Mouse (Mus musculus) lung, adult 2 months (tissue): ENCODE measurements at regions not wholly inside any gene's neighbourhood (a gene's known extent, or its start where the extent isn't known, plus 50 kb on each side); places are given as distances from the start of the nearest gene placed in this dataset.

Source experiments
- DNase-seq: peaks from one replicate; pipeline ENCODE4 v3.0.0; 2022
- H3K4me1 ChIP-seq: fragments of 200-500 bp; 2 replicates; pipeline ENCODE4 v1.6.1; 2011; ENCODE audit warnings: low read length; ENCODE audit not compliant: control insufficient read depth, insufficient read depth
- H3K4me3 ChIP-seq: fragments of 200-500 bp; replicated peaks from 2 replicates; pipeline ENCODE3; 2011; ENCODE audit warnings: low read depth, mild to moderate bottlenecking, control low read depth, low read length; ENCODE audit errors: extremely low read depth
- CTCF ChIP-seq: fragments of 200-500 bp; IDR thresholded peaks from 2 replicates; pipeline ENCODE4 v1.5.1; 2011; ENCODE audit warnings: mild to moderate bottlenecking, low read length, control low read depth; ENCODE audit not compliant: insufficient read depth
- POLR2A ChIP-seq: fragments of 200-500 bp; IDR thresholded peaks from 2 replicates; pipeline ENCODE4 v1.6.1; 2011; ENCODE audit warnings: low read depth, mild to moderate bottlenecking, control low read depth, low read length, borderline replicate concordance; ENCODE audit errors: extremely low read depth
- WGBS: fragments of 180-500 bp; shearing (Covaris S2); methylation state at CpG from one replicate; pipeline ENCODE4 v1.1.7; 2018; 5-methylcytosine and 5-hydroxymethylcytosine counted together

GRCm38 (mm10) chr13:107264581-107264980 lies 242.7 kb upstream of the Kif2a start:
- Histone ChIP-seq H3K4me3 (no peak overlapping the region), H3K4me1 (no peaks in the 10 kb centered on the region)
- no peak for DNase-seq
- 66% methylated on average over 6 of the region's 6 CpGs for WGBS
- TF ChIP-seq POLR2A (no peak), CTCF (no peak)

- 72% methylated on average over 6 of the region's 6 CpGs for WGBS
- no peak for TF ChIP-seq CTCF
- TF ChIP-seq POLR2A, result no peak
- no peak overlapping the region for H3K4me3 ChIP-seq
- no peak for DNase-seq
- no peaks in the 10 kb centered on the region for H3K4me1 ChIP-seq
Measured at GRCm38 (mm10) chr13:107261479-107262050, 239.6 kb upstream of the Kif2a start.

- no peak for DNase-seq
- 65% methylated on average over 4 of the region's 4 CpGs for WGBS
- Histone ChIP-seq H3K4me1 (no peaks in the 10 kb centered on the region), H3K4me3 (no peak overlapping the region)
- TF ChIP-seq CTCF (no peak), POLR2A (no peak)
Measured at GRCm38 (mm10) chr13:107260274-107260673, 238.3 kb upstream of the Kif2a start.

GRCm38 (mm10) chr13:107247792-107248505 lies 226.0 kb upstream of the Kif2a start:
- H3K4me1 ChIP-seq, result no peaks in the 10 kb centered on the region
- TF ChIP-seq POLR2A, result no peak
- no peak for TF ChIP-seq CTCF
- 19% methylated on average over 9 of the region's 9 CpGs for WGBS
- no peak for DNase-seq
- H3K4me3 ChIP-seq, result no peak overlapping the region

GRCm38 (mm10) chr13:107246956-107247751 lies 225.2 kb upstream of the Kif2a start:
- no peak for DNase-seq
- WGBS, result 32% methylated on average over 17 of the region's 17 CpGs
- no peaks in the 10 kb centered on the region for H3K4me1 ChIP-seq
- no peak overlapping the region for H3K4me3 ChIP-seq
- TF ChIP-seq POLR2A, result no peak
- no peak for TF ChIP-seq CTCF

- TF ChIP-seq CTCF (no peak), POLR2A (no peak)
- Histone ChIP-seq H3K4me3 (no peak overlapping the region), H3K4me1 (peaks cover under 1% of the 10 kb centered on the region; the same call in 1 of the 2 replicates)
- DNase-seq, result no peak
- 48% methylated on average over 3 of the region's 3 CpGs for WGBS
Measured at GRCm38 (mm10) chr13:107244173-107244572, 222.2 kb upstream of the Kif2a start.

- DNase-seq, result no peak
- TF ChIP-seq CTCF, result no peak
- no peak for TF ChIP-seq POLR2A
- Histone ChIP-seq H3K4me3 (no peak overlapping the region), H3K4me1 (peaks cover 4% of the 10 kb centered on the region; the same call in 1 of the 2 replicates)
- WGBS, result 35% methylated on average over 4 of the region's 4 CpGs
Measured at GRCm38 (mm10) chr13:107239035-107239387, 217.1 kb upstream of the Kif2a start.

GRCm38 (mm10) chr13:107238364-107239034 lies 216.6 kb upstream of the Kif2a start:
- 38% methylated on average over 9 of the region's 9 CpGs for WGBS
- H3K4me1 ChIP-seq, result peaks cover 4% of the 10 kb centered on the region; the same call in 1 of the 2 replicates
- H3K4me3 ChIP-seq, result no peak overlapping the region
- peak; percentile 34 for DNase-seq
- TF ChIP-seq POLR2A (no peak), CTCF (no peak)

- WGBS, result 32% methylated on average over 5 of the region's 5 CpGs
- DNase-seq, result no peak
- no peak overlapping the region for H3K4me3 ChIP-seq
- peaks cover 5% of the 10 kb centered on the region for H3K4me1 ChIP-seq
- no peak for TF ChIP-seq POLR2A
- no peak for TF ChIP-seq CTCF
Measured at GRCm38 (mm10) chr13:107219456-107219855, 197.5 kb upstream of the Kif2a start.
